Mouse (Mus musculus): ENCODE measurements around the gene H2afb3.
"Not testable (repeated sequence)": the region's sequence is repeated elsewhere in the genome, so short reads cannot be mapped to it uniquely, and the experiment has no call there.

H2afb3 gene

GRCm38 (mm10) chrX:120312995-120313394 is at the start of gene H2afb3:
TSS of gene H2afb3 (minus strand) at chrX:120313095.
- in situ Hi-C loops (cut with MseI, MboI) = not testable (repeated sequence)

GRCm38 (mm10) chrX:120301469-120302175 is 11.3 kb downstream of the H2afb3 start:
- in situ Hi-C loops (cut with MseI, MboI) = no loop called here

- in situ Hi-C loops (cut with MseI, MboI) = no loop called here
These were observed 19.8 kb downstream of the H2afb3 start for GRCm38 (mm10) chrX:120292832-120293750.

GRCm38 (mm10) chrX:120291696-120292095 is 21.2 kb downstream of the H2afb3 start:
- in situ Hi-C loops (cut with MseI, MboI) = no loop called here

GRCm38 (mm10) chrX:120290900-120291280 is 22.0 kb downstream of the H2afb3 start:
- in situ Hi-C loops (cut with MseI, MboI) = no loop called here

- in situ Hi-C loops (cut with MseI, MboI) = no loop called here
These were observed 22.6 kb downstream of the H2afb3 start, which contains the start of gene Pcdh11x for GRCm38 (mm10) chrX:120290011-120290899. TSS of gene Pcdh11x (plus strand) at chrX:120290259.

GRCm38 (mm10) chrX:120287502-120287901 is 25.4 kb downstream of the H2afb3 start:
- in situ Hi-C loops (cut with MseI, MboI) = no loop called here

- in situ Hi-C loops (cut with MseI, MboI) = no loop called here
These were observed 27.4 kb downstream of the H2afb3 start for GRCm38 (mm10) chrX:120285522-120285921.
